Mouse (Mus musculus) left cerebral cortex, adult 8-10 months (tissue): ENCODE data around the gene Wnt11. TPM values are rescaled to one million over a fixed set of nuclear protein-coding genes. Genes with fewer than 3 reads are reported as not detected.

Experiments
- DNase-seq, 2 experiments: peaks; one replicate each; pipeline ENCODE4 v3.0.0; 2022; ENCODE audit warnings: low spot score in 2 of 2
- total RNA-seq, 4 experiments: library from RNA; stranded (reverse); gene quantifications; 2 replicates each; pipeline ENCODE4 v1.2.4; 2022

Wnt11 gene
- total RNA-seq, 4 experiments from 2014 or later = 0.30 to 0.91 (median 0.52) TPM; not detected in 1

DNA sequence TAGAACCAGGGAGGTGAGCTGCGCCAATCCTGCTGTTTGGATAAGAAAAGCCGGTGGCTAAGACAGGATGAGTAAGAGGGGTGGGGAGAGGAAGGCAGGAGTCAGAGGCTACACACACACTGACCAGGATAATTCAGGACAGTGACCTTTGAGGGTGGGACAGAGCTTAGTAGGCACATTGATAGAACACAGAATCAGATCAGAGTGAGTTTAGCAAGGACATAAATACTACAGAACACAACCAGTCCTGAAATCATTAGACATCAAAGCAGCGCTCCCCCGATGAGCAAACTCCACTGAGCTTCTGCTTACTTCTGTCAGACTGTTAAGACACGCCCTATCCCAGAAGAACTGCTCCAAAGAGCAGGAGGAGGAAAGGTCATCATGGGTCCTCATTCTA lies 69.0 kb downstream of the Wnt11 start:
- no peak for DNase-seq

Other genes with a start within 250 kb of the Wnt11 start
- gene Emsy, start 178.3 kb upstream of the Wnt11 start, total RNA-seq = 10 to 100 TPM; 56.6 to 65.0 (median 59.1) TPM
- 10 to 100 TPM; 55.7 to 68.5 (median 57.2) TPM for gene Thap12, start 132.0 kb upstream of the Wnt11 start, total RNA-seq